Mouse (Mus musculus): ENCODE measurements at regions not wholly inside any gene's neighbourhood (a gene's known extent, or its start where the extent isn't known, plus 50 kb on each side); places are given as distances from the start of the nearest gene placed in this dataset.

GRCm38 (mm10) chr16:18683556-18683955, 53.8 kb upstream of the Sept5 start:
- no peak for DNase-seq
- intact Hi-C loops (cut with DNase I), result no loop called here

- DNase-seq, result no peak
- intact Hi-C loops (cut with DNase I), result no loop called here
Measured at GRCm38 (mm10) chr16:18686044-18686761, 56.4 kb upstream of the Sept5 start.

GRCm38 (mm10) chr16:18686916-18687315, 57.2 kb upstream of the Sept5 start:
- DNase-seq, result peak; percentile 90 to 92
- intact Hi-C loops (cut with DNase I), result no loop called here

GRCm38 (mm10) chr16:18687367-18687766, 57.6 kb upstream of the Sept5 start:
- peak; percentile 60 to 74 for DNase-seq
- intact Hi-C loops (cut with DNase I), result no loop called here

GRCm38 (mm10) chr16:18695596-18695995, 65.8 kb upstream of the Sept5 start:
- DNase-seq, result no peak
- intact Hi-C loops (cut with DNase I), result loop anchor here (5.0 kb wide), 1 partner anchor 87 kb away; no protein-coding TSS in a partner anchor

GRCm38 (mm10) chr16:18696074-18696819, 66.5 kb upstream of the Sept5 start:
- intact Hi-C loops (cut with DNase I), result loop anchor here (1.0 to 5.0 kb wide), 3 partner anchors 86 to 163 kb away; no protein-coding TSS in a partner anchor
- DNase-seq, result peak; percentile 88 to 93

- intact Hi-C loops (cut with DNase I), result loop anchor here (1.0 to 5.0 kb wide), 3 partner anchors 86 to 162 kb away; no protein-coding TSS in a partner anchor
- DNase-seq, result no peak
Measured at GRCm38 (mm10) chr16:18696820-18697168, 67.0 kb upstream of the Sept5 start.

GRCm38 (mm10) chr16:18704126-18704525, 72.5 kb upstream of the Cldn5 start:
- intact Hi-C loops (cut with DNase I), result no loop called here

GRCm38 (mm10) chr16:18705028-18705648, 71.5 kb upstream of the Cldn5 start:
- DNase-seq, result peak; percentile 35 to 48
- intact Hi-C loops (cut with DNase I), result no loop called here

More at GRCm38 (mm10) chr16:18704126-18704525, 72.5 kb upstream of the Cldn5 start:
- DNase-seq, result no peak

GRCm38 (mm10) chr16:18711637-18712125, 65.0 kb upstream of the Cldn5 start:
- intact Hi-C loops (cut with DNase I), result no loop called here
- DNase-seq, result no peak

- intact Hi-C loops (cut with DNase I), result no loop called here
- DNase-seq, result no peak
Measured at GRCm38 (mm10) chr16:18713017-18713416, 63.6 kb upstream of the Cldn5 start.

GRCm38 (mm10) chr16:18715381-18715780, 61.3 kb upstream of the Cldn5 start:
- intact Hi-C loops (cut with DNase I), result no loop called here

GRCm38 (mm10) chr16:18718040-18718439, 58.6 kb upstream of the Cldn5 start:
- no peak for DNase-seq
- intact Hi-C loops (cut with DNase I), result no loop called here

More at GRCm38 (mm10) chr16:18715381-18715780, 61.3 kb upstream of the Cldn5 start:
- DNase-seq, result no peak

GRCm38 (mm10) chr16:18720433-18721233, 56.0 kb upstream of the Cldn5 start:
- no peak for DNase-seq
- intact Hi-C loops (cut with DNase I), result no loop called here

- no peak for DNase-seq
- intact Hi-C loops (cut with DNase I), result no loop called here
Measured at GRCm38 (mm10) chr16:18723186-18723843, 53.3 kb upstream of the Cldn5 start.

- no peak for DNase-seq
- intact Hi-C loops (cut with DNase I), result no loop called here
Measured at GRCm38 (mm10) chr16:18723874-18724273, 52.8 kb upstream of the Cldn5 start.

GRCm38 (mm10) chr16:18724706-18725105, 51.9 kb upstream of the Cldn5 start:
- intact Hi-C loops (cut with DNase I), result no loop called here
- no peak for DNase-seq
